Mouse (Mus musculus) adrenal gland (tissue): ENCODE data around the gene Tpcn1.

Experiments
- intact Hi-C: fragments of 180-260 bp; cut with DNase I; formaldehyde crosslinking; loops from one replicate; pipeline ENCODE4 v1.15.1; 2025

The Tpcn1 gene

DNA sequence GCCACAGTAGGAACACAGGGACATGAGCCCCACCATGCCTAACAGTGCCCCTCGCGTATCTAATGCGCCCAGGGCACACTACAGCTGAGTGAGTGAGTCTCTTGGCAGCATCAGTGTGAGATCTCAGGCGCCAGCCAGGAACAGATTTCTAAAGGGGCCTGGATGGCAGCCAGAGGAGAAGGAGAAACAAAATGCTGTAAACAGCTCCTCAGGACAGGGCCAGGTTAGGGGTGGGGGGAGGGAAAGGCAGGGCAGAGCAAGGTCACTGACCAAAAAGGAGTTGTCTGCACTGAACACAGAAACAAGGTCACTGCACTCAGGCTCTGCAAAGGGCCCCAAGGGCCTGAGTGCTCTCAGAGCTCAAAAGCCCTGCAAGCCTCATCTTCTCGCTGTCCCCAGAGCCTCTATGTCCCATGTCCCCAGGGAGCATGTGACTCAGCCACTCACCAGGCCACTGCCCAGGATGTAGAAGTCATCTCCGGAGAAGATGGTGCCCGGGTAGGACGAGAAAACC lies 97.7 kb downstream of the Tpcn1 start:
- intact Hi-C loops = no loop called here

DNA sequence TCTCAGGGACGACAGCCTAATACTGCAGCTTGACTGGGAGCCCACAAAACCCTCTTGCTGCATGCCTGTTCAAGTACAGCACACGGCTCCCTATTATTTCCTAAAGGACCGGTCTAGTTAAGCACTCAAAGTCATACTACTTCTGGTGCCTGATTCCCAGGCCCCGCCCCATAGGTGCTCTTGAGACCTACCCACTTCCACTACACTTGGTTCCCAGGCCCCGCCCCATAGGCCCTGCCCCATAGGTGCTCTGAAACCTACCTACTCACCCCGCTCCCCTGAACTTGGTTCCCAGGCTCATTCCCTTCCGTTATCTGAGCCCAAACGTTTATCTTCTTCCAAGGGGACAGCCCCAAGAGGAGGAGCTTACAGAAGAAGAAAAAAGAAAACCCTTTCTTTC lies 100.6 kb downstream of the Tpcn1 start:
- intact Hi-C loops = no loop called here
